Mouse (Mus musculus): Measurements from ENCODE around the gene Capn6. TPM values are rescaled to one million over a fixed set of nuclear protein-coding genes. Genes with fewer than 3 reads are reported as not detected.

Gene Capn6
- polyA plus RNA-seq (2016; fragmentation: Nextera tagmentation; extraction: Ambion mirVana) = 227 and 245 TPM in 2 replicates

DNA sequence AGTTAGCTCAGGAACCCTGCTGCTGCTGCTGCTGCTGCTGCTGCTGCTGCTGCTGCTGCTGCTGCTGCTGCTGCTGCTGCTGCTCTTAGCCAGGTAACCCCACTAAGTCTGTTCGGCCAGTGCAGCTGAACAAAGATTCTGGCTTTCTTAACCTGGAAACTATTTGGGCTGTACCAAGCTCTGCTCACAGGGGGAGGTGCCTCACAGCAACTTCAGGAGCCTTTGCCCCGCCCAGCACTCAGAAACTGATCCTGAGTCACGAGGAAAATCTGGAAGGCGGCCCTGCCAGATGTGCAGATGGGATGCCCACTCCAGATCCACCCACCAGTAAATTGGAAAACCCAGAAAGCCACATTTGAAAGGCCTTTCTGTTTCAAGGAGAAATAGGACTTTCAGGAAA is at the start of gene Capn6:
Gene Capn6, minus strand, starts transcription at position 203 of the 400 bp plus-strand sequence.
- peak within 1 kb of the TSS; percentile 61 for H3K9ac ChIP-seq
- H3K4me2 ChIP-seq = peak within 1 kb of the TSS; percentile 65
- 0 out of 2 replicates have a peak, but pooled peaks cover 4% of the 10 kb centered on the region for H3K4me1 ChIP-seq (replicated peaks)
- no peaks in the 10 kb centered on the region for H3K36me3 ChIP-seq
- 26% methylated on average over 4 of the region's 4 CpGs for WGBS
- ATAC-seq (ENCODE audit: insufficient number of reproducible peaks, low FRiP score) = peak; percentile 53; the same call in 1 of the 2 replicates
- peak within 1 kb of the TSS; percentile 52 for H3K4me3 ChIP-seq
- H3K27ac ChIP-seq (ENCODE audit: poor library complexity, severe bottlenecking) = peak within 1 kb of the TSS; percentile 71
- H3K9me3 ChIP-seq (replicated peaks) = no peaks in the 10 kb centered on the region
- H3K27me3 ChIP-seq (replicated peaks) = no peaks in the 10 kb centered on the region

GRCm38 (mm10) chrX:143867129-143867664 is 40.0 kb upstream of the Capn6 start:
- WGBS = 76% methylated on average over 5 of the region's 5 CpGs
- Histone ChIP-seq H3K9ac (no peak overlapping the region), H3K27me3 (replicated peaks) (no peaks in the 10 kb centered on the region), H3K9me3 (replicated peaks) (no peaks in the 10 kb centered on the region), H3K4me3 (no peak overlapping the region), H3K27ac (ENCODE audit: poor library complexity, severe bottlenecking) (no peak overlapping the region), H3K36me3 (no peaks in the 10 kb centered on the region), H3K4me2 (no peak overlapping the region), H3K4me1 (replicated peaks) (no peaks in the 10 kb centered on the region)
- no peak for ATAC-seq (ENCODE audit: insufficient number of reproducible peaks, low FRiP score)

- Histone ChIP-seq H3K4me3 (no peak overlapping the region), H3K4me2 (no peak overlapping the region), H3K4me1 (replicated peaks) (no peaks in the 10 kb centered on the region; the same call in 1 of the 2 replicates), H3K9ac (no peak overlapping the region), H3K27ac (ENCODE audit: poor library complexity, severe bottlenecking) (no peak overlapping the region), H3K36me3 (no peaks in the 10 kb centered on the region), H3K27me3 (replicated peaks) (no peaks in the 10 kb centered on the region), H3K9me3 (replicated peaks) (no peaks in the 10 kb centered on the region)
- no peak for ATAC-seq (ENCODE audit: insufficient number of reproducible peaks, low FRiP score)
- WGBS = 70% methylated on average over 3 of the region's 3 CpGs
These were observed 24.1 kb upstream of the Capn6 start for GRCm38 (mm10) chrX:143851351-143851750.

DNA sequence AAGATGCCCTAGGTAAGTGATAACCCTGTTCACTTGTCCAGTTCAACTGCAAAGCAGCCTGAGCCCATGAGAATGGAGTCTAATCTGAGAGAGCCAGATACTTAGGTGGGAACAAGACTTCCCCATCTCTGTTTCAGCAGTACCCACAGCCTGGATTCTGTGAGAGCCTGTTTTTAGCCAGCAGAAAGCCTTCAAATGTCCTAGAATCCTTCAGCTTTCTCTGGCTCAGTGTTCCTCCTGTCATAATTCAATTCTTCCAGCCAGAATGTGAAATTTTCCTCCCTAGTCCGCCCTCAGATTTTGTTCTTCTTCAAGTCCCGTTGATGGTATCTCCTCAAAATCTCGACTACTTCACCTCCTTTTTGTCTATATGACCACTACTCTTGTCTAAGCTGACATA is 22.8 kb upstream of the Capn6 start:
- H3K27me3 ChIP-seq (replicated peaks) = no peaks in the 10 kb centered on the region
- H3K4me2 ChIP-seq = no peak overlapping the region
- no peak overlapping the region for H3K27ac ChIP-seq (ENCODE audit: poor library complexity, severe bottlenecking)
- 74% methylated on average over 3 of the region's 3 CpGs for WGBS
- H3K9ac ChIP-seq = no peak overlapping the region
- H3K36me3 ChIP-seq = no peaks in the 10 kb centered on the region
- H3K9me3 ChIP-seq (replicated peaks) = no peaks in the 10 kb centered on the region
- H3K4me1 ChIP-seq (replicated peaks) = no peaks in the 10 kb centered on the region; the same call in 1 of the 2 replicates
- no peak overlapping the region for H3K4me3 ChIP-seq
- no peak for ATAC-seq (ENCODE audit: insufficient number of reproducible peaks, low FRiP score)

- no peak for ATAC-seq (ENCODE audit: insufficient number of reproducible peaks, low FRiP score)
- Histone ChIP-seq H3K4me3 (no peak overlapping the region), H3K27ac (ENCODE audit: poor library complexity, severe bottlenecking) (no peak overlapping the region), H3K4me2 (no peak overlapping the region), H3K4me1 (replicated peaks) (no peaks in the 10 kb centered on the region; the same call in 1 of the 2 replicates), H3K27me3 (replicated peaks) (no peaks in the 10 kb centered on the region), H3K9me3 (replicated peaks) (no peaks in the 10 kb centered on the region), H3K36me3 (no peaks in the 10 kb centered on the region), H3K9ac (no peak overlapping the region)
- WGBS = 61% methylated on average over 3 of the region's 3 CpGs
These were observed 19.4 kb upstream of the Capn6 start for GRCm38 (mm10) chrX:143846637-143847036.

DNA sequence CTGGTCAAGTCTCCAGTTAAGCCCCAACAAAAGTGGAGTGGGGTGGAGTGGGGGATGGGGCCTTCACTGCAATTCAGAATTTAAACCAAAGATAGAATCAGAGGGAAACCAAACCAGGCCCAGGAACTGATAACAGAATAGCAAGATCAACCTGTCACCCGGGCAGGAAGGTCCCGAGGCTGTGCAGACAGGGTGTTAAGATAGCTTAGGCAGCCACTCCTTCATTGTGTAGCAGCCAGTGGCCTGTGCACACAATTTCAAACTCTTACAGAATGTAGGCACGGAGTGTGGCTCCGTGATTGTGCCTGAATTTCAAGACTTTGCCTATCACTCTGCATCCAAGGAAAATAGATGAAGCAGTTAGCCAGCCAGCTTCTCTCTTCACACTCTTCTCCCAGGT is 693 bp downstream of the Capn6 start:
- H3K9me3 ChIP-seq (replicated peaks) = no peaks in the 10 kb centered on the region
- H3K4me1 ChIP-seq (replicated peaks) = 0 out of 2 replicates have a peak, but pooled peaks cover 4% of the 10 kb centered on the region
- H3K36me3 ChIP-seq = no peaks in the 10 kb centered on the region
- 0 out of 2 replicates have a peak, but pooled peaks have one; percentile 42 for ATAC-seq (ENCODE audit: insufficient number of reproducible peaks, low FRiP score)
- H3K9ac ChIP-seq = peak overlapping the region; percentile 61
- peak overlapping the region; percentile 65 for H3K4me2 ChIP-seq
- H3K27me3 ChIP-seq (replicated peaks) = no peaks in the 10 kb centered on the region
- WGBS = 29% methylated on average over 4 of the region's 4 CpGs
- H3K4me3 ChIP-seq = peak overlapping the region; percentile 52
- H3K27ac ChIP-seq (ENCODE audit: poor library complexity, severe bottlenecking) = peak overlapping the region; percentile 71

GRCm38 (mm10) chrX:143818961-143819360 is 8.3 kb downstream of the Capn6 start:
- no peaks in the 10 kb centered on the region for H3K9me3 ChIP-seq (replicated peaks)
- H3K27me3 ChIP-seq (replicated peaks) = no peaks in the 10 kb centered on the region
- ATAC-seq (ENCODE audit: insufficient number of reproducible peaks, low FRiP score) = no peak
- H3K4me3 ChIP-seq = no peak overlapping the region
- no peak overlapping the region for H3K27ac ChIP-seq (ENCODE audit: poor library complexity, severe bottlenecking)
- H3K36me3 ChIP-seq = 0 out of 2 replicates have a peak, but pooled peaks cover 4% of the 10 kb centered on the region
- no peaks in the 10 kb centered on the region for H3K4me1 ChIP-seq (replicated peaks)
- WGBS = 82% methylated on average over 2 of the region's 2 CpGs
- no peak overlapping the region for H3K9ac ChIP-seq
- no peak overlapping the region for H3K4me2 ChIP-seq

- ATAC-seq (ENCODE audit: insufficient number of reproducible peaks, low FRiP score) = no peak
- WGBS = 77% methylated on average over 1 of the region's 1 CpGs
- no peak overlapping the region for H3K27ac ChIP-seq (ENCODE audit: poor library complexity, severe bottlenecking)
- no peaks in the 10 kb centered on the region for H3K27me3 ChIP-seq (replicated peaks)
- no peaks in the 10 kb centered on the region for H3K9me3 ChIP-seq (replicated peaks)
- no peak overlapping the region for H3K4me2 ChIP-seq
- H3K36me3 ChIP-seq = 0 out of 2 replicates have a peak, but pooled peaks cover 4% of the 10 kb centered on the region
- H3K9ac ChIP-seq = no peak overlapping the region
- no peak overlapping the region for H3K4me3 ChIP-seq
- no peaks in the 10 kb centered on the region for H3K4me1 ChIP-seq (replicated peaks)
These were observed 11.3 kb downstream of the Capn6 start for GRCm38 (mm10) chrX:143815948-143816347.

DNA sequence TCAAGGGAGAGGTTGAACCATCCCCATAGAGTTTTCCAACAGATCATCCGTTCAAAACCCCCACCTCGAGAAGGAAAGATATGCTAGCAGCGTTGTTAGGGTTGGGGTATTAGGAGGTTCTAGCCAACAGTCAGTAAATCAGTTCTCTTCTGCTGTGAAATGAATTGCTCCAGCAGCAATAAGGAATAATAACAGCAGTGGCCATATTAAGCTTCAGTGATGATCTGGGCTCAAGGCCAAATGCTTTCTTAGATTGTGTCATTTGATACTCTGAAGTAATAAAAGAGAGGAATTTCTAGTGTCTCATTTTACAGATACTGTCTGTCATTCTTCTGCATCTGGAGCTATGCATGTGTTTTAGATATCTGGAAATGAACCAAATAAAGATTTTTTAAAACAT is 64.7 kb downstream of the Capn6 start:
- Histone ChIP-seq H3K9ac (no peak overlapping the region), H3K27me3 (replicated peaks) (no peaks in the 10 kb centered on the region), H3K4me3 (no peak overlapping the region), H3K36me3 (no peaks in the 10 kb centered on the region), H3K4me2 (no peak overlapping the region), H3K27ac (ENCODE audit: poor library complexity, severe bottlenecking) (no peak overlapping the region), H3K4me1 (replicated peaks) (no peaks in the 10 kb centered on the region), H3K9me3 (replicated peaks) (no peaks in the 10 kb centered on the region)
- 65% methylated on average over 3 of the region's 3 CpGs for WGBS
- ATAC-seq (ENCODE audit: insufficient number of reproducible peaks, low FRiP score) = no peak

Small RNA genes within 50 kb of the gene (microRNA-seq; reads per million reads assigned to microRNA genes)
- gene Gm47298 = not detected

Other genes starting within 250 kb of the Capn6 start
- gene Dcx, start 105.9 kb upstream of the Capn6 start, polyA plus RNA-seq (2016; fragmentation: Nextera tagmentation; extraction: Ambion mirVana) = 0.54 and 0.75 TPM in 2 replicates